Mouse (Mus musculus) bone marrow macrophage, adult 2 months (primary cell): ENCODE measurements around the gene Cd302.

ENCODE experiments used
- CTCF ChIP-seq: IDR thresholded peaks from 2 replicates; pipeline ENCODE4 v1.5.1; 2012; ENCODE audit warnings: low read depth, mild to moderate bottlenecking, low read length, moderate library complexity
- POLR2A ChIP-seq: IDR thresholded peaks from 2 replicates; pipeline ENCODE4 v1.6.1; 2012; ENCODE audit warnings: mild to moderate bottlenecking, low read depth, low read length, borderline replicate concordance

DNA sequence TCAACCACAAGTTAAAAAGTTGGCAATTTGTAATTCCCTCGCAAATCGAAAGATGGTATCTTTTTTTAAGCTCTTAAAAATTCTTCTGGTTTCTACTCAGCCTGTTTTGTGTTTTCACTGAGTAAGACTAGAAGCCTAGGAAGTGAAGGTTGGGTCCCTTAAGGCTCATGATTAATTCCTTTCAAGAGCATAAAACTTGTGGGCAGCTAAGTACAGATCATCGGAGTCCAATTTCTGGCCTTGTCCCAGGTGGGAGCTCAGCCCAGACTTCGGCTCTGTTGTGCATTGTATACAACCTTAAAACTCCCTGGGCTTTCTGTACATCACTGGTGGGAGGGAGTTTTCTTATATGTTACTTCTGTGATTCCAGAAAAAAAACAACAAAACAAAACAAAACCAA, 19.5 kb upstream of the Cd302 start:
- no peak for TF ChIP-seq POLR2A
- TF ChIP-seq CTCF: no peak
